Mouse (Mus musculus) cerebellum, adult 2 months (tissue): ENCODE data around the gene Wwox.

Experiments used
- CTCF ChIP-seq: fragments of 200-500 bp; IDR thresholded peaks from 2 replicates; pipeline ENCODE4 v1.5.1; 2011; ENCODE audit warnings: low read depth, mild to moderate bottlenecking, control low read depth, low read length, moderate library complexity, borderline replicate concordance; ENCODE audit not compliant: insufficient read depth
- POLR2A ChIP-seq: fragments of 200-500 bp; IDR thresholded peaks from 2 replicates; pipeline ENCODE4 v1.6.1; 2011; ENCODE audit warnings: low read length, control low read depth, borderline replicate concordance; ENCODE audit not compliant: insufficient read depth

- TF ChIP-seq CTCF (no peak), POLR2A (no peak)
Observed at GRCm38 (mm10) chr8:114564036-114564435, 124.6 kb downstream of the Wwox start.
